Mouse (Mus musculus) lung, embryonic 16.5 days (tissue): ENCODE results near the gene Top3a. TPM values are rescaled to one million over a fixed set of nuclear protein-coding genes. Genes with fewer than 3 reads are reported as not detected.
A peak's percentile ranks its signal among the peaks of the same experiment; 100 is the strongest.
"Not testable (repeated sequence)": the region's sequence is repeated elsewhere in the genome, so short reads cannot be mapped to it uniquely, and the experiment has no call there.

ENCODE experiments used
- ATAC-seq: fragments of 200-750 bp; cut with Nextera tagmentation; 2 replicates; pipeline ENCODE4 v1.8.0; 2017; ENCODE audit warnings: low read depth, mild to moderate bottlenecking, moderate library complexity
- H3K27ac ChIP-seq: fragments of 300-500 bp; sonication (generic); 2 replicates; pipeline ENCODE4 v1.5.1; 2014; ENCODE audit warnings: mild to moderate bottlenecking, control low read depth, low read length
- H3K27me3 ChIP-seq: fragments of 300-500 bp; sonication (generic); 2 replicates; pipeline ENCODE4 v1.6.1; 2014; ENCODE audit warnings: low read depth, low read length, mixed read lengths; ENCODE audit not compliant: control insufficient read depth, insufficient read depth
- H3K36me3 ChIP-seq: fragments of 300-500 bp; sonication (generic); 2 replicates; pipeline ENCODE4 v1.6.1; 2014; ENCODE audit warnings: low read length; ENCODE audit not compliant: control insufficient read depth, insufficient read depth
- H3K4me1 ChIP-seq: fragments of 300-500 bp; sonication (generic); replicated peaks from 2 replicates; pipeline ENCODE4 v1.6.1; 2014; ENCODE audit warnings: low read length, mixed read lengths; ENCODE audit not compliant: control insufficient read depth, insufficient read depth
- H3K4me2 ChIP-seq: fragments of 300-500 bp; sonication (generic); 2 replicates; pipeline ENCODE4 v1.6.1; 2014; ENCODE audit warnings: low read depth, low read length, control low read depth
- H3K4me3 ChIP-seq: fragments of 300-500 bp; sonication (generic); 2 replicates; pipeline ENCODE4 v1.5.1; 2014; ENCODE audit warnings: mild to moderate bottlenecking, low read length, control low read depth
- H3K9ac ChIP-seq: fragments of 300-500 bp; sonication (generic); 2 replicates; pipeline ENCODE4 v1.6.1; 2014; ENCODE audit warnings: low read length, control low read depth
- H3K9me3 ChIP-seq: fragments of 300-500 bp; sonication (generic); 2 replicates; pipeline ENCODE4 v1.6.1; 2016; ENCODE audit warnings: low read length; ENCODE audit not compliant: control insufficient read depth
- WGBS: fragments of 180-500 bp; shearing (Covaris S2); extraction: QIAGEN DNeasy Blood & Tissue Kit; methylation state at CpG from one replicate; pipeline ENCODE4 v1.1.7; 2014; 5-methylcytosine and 5-hydroxymethylcytosine counted together
- polyA plus RNA-seq: library from polyadenylated mRNA; unstranded; fragments of >200 nt; fragmentation: Nextera tagmentation; extraction: Ambion mirVana; gene quantifications from 2 replicates; pipeline ENCODE4 v1.2.1, GENCODE M21; 2015

Gene Top3a
- polyA plus RNA-seq: 13.9 and 17.3 TPM in 2 replicates

GRCm38 (mm10) chr11:60776829-60777740 lies at the start of gene Top3a, which contains the start of gene Smcr8:
Gene Top3a, minus strand, starts transcription at chr11:60777365.
Gene Smcr8, plus strand, starts transcription at chr11:60777524.
- Histone ChIP-seq H3K27me3 (no peaks in the 10 kb centered on the region), H3K36me3 (no peaks in the 10 kb centered on the region), H3K9me3 (no peaks in the 10 kb centered on the region), H3K4me3 (peak within 1 kb of the TSS; percentile 82), H3K27ac (peak within 1 kb of the TSS; percentile 89), H3K4me2 (peak within 1 kb of the TSS; percentile 77), H3K9ac (peak within 1 kb of the TSS; percentile 85), H3K4me1 (peaks cover 59% of the 10 kb centered on the region)
- under 1% methylated on average over 62 of the region's 62 CpGs for WGBS
- ATAC-seq: peak; percentile 97

GRCm38 (mm10) chr11:60826700-60827099 lies 49.5 kb upstream of the Top3a start:
- Histone ChIP-seq H3K36me3 (no peaks in the 10 kb centered on the region), H3K9me3 (no peaks in the 10 kb centered on the region), H3K4me2 (no peak overlapping the region), H3K27me3 (no peaks in the 10 kb centered on the region), H3K9ac (no peak overlapping the region), H3K4me1 (peaks cover 4% of the 10 kb centered on the region), H3K27ac (no peak overlapping the region), H3K4me3 (no peak overlapping the region)
- 57% methylated on average over 1 of the region's 1 CpGs for WGBS
- ATAC-seq: no peak

DNA sequence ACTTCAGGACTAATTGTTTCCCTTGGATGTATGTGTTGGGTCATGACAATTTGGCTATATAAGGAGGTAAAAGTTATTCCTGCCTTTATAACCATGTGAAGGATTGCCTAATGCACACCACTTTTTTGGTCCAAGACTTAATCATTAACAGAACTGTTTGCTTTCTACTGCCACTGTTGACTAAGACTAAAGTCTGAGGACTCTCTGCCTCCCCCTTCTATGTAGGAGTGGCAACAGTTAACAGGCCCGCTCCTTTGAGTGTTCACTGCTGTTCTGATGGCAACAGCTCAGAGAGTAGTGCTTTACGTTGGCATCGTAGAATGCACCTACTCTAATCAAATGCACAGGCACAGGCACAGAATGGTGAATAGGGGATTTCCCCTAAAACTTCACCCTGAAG lies 48.0 kb upstream of the Top3a start:
- Histone ChIP-seq H3K4me3 (no peak overlapping the region), H3K27me3 (no peaks in the 10 kb centered on the region), H3K4me1 (no peaks in the 10 kb centered on the region), H3K27ac (peak overlapping the region; percentile 73), H3K4me2 (no peak overlapping the region), H3K9me3 (no peaks in the 10 kb centered on the region), H3K36me3 (no peaks in the 10 kb centered on the region), H3K9ac (no peak overlapping the region)
- peak; percentile 96 for ATAC-seq
- 37% methylated on average over 3 of the region's 3 CpGs for WGBS

- Histone ChIP-seq H3K27me3 (no peaks in the 10 kb centered on the region), H3K4me1 (no peaks in the 10 kb centered on the region), H3K9ac (no peak overlapping the region), H3K27ac (no peak overlapping the region), H3K9me3 (no peaks in the 10 kb centered on the region), H3K36me3 (no peaks in the 10 kb centered on the region), H3K4me2 (no peak overlapping the region), H3K4me3 (no peak overlapping the region)
- WGBS: 70% methylated on average over 2 of the region's 2 CpGs
- no peak for ATAC-seq
These were observed 46.6 kb upstream of the Top3a start for GRCm38 (mm10) chr11:60823771-60824170.

GRCm38 (mm10) chr11:60816398-60816797 lies 39.2 kb upstream of the Top3a start:
- H3K36me3 ChIP-seq: no peaks in the 10 kb centered on the region
- no peak overlapping the region for H3K9ac ChIP-seq
- H3K27ac ChIP-seq: no peak overlapping the region
- no peak overlapping the region for H3K4me2 ChIP-seq
- no peak for ATAC-seq
- H3K9me3 ChIP-seq: no peaks in the 10 kb centered on the region
- no peak overlapping the region for H3K4me3 ChIP-seq
- H3K4me1 ChIP-seq: no peaks in the 10 kb centered on the region; the same call in 1 of the 2 replicates
- WGBS: 68% methylated on average over 5 of the region's 5 CpGs
- H3K27me3 ChIP-seq: no peaks in the 10 kb centered on the region

DNA sequence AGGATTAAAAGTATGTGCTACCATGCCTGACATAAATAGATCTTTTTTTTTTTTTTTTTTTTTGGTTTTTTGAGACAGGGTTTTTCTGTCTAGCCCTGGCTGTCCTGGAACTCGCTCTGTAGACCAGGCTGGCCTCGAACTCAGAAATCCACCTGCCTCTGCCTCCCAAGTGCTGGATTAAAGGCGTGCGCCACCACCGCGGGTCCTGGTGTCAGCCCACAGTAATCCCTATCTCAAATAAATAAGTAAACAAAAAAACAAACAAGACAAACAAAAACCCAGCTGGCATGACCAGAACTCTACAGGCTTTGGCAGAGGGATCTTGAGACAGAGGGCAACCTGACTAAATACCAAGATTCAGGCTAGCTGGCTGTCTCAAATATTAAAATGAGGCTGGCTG lies 34.5 kb upstream of the Top3a start, which contains the start of gene Shmt1:
Gene Shmt1, minus strand, starts transcription at position 101 of the 400 bp plus-strand sequence.
- ATAC-seq, H3K27me3 ChIP-seq, H3K36me3 ChIP-seq, H3K9me3 ChIP-seq: not testable (repeated sequence)
- H3K27ac ChIP-seq: peak within 1 kb of the TSS; percentile 36
- H3K9ac ChIP-seq: peak within 1 kb of the TSS; percentile 58
- peak within 1 kb of the TSS; percentile 85 for H3K4me2 ChIP-seq
- WGBS: 20% methylated on average over 6 of the region's 6 CpGs
- H3K4me1 ChIP-seq: peaks cover 28% of the 10 kb centered on the region
- H3K4me3 ChIP-seq: peak within 1 kb of the TSS; percentile 54

DNA sequence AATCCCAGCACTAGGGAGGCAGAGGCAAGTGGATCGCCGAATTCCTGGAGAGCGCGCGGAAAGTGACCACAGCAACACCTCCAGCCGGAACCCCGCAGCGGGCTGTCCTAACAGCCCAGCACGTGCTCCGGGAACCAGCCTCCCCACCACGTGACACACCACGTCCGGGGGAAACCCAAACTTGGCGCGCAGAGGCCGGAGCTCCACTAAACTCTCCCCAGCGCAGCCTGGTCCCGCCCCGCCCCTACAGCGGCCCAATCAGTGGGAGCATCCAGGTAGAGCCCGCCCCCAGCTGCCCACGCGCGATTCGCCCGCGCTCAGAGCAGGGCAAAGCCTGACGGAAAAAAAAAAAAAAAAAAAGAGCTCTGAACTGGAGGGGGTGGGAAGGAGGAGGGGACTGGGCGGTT lies 33.9 kb upstream of the Top3a start:
- H3K9ac ChIP-seq: peak overlapping the region; percentile 58
- H3K27me3 ChIP-seq: no peaks in the 10 kb centered on the region
- peak overlapping the region; percentile 85 for H3K4me2 ChIP-seq
- H3K4me3 ChIP-seq: peak overlapping the region; percentile 54
- peaks cover 28% of the 10 kb centered on the region for H3K4me1 ChIP-seq
- H3K27ac ChIP-seq: peak overlapping the region; percentile 36
- no peaks in the 10 kb centered on the region for H3K9me3 ChIP-seq
- peak; percentile 100 for ATAC-seq
- 0% methylated on average over 29 of the region's 29 CpGs for WGBS
- no peaks in the 10 kb centered on the region for H3K36me3 ChIP-seq

GRCm38 (mm10) chr11:60810046-60810965 lies 33.1 kb upstream of the Top3a start:
- Histone ChIP-seq H3K9ac (peak overlapping the region; percentile 43), H3K9me3 (no peaks in the 10 kb centered on the region), H3K27ac (peak overlapping the region; percentile 36), H3K4me2 (peak overlapping the region; percentile 85), H3K4me3 (peak overlapping the region; percentile 54), H3K4me1 (peaks cover 28% of the 10 kb centered on the region), H3K36me3 (no peaks in the 10 kb centered on the region), H3K27me3 (no peaks in the 10 kb centered on the region)
- 0 out of 2 replicates have a peak, but pooled peaks have one; percentile 0 for ATAC-seq
- WGBS: 9% methylated on average over 14 of the region's 14 CpGs
